12 mouse cellular contexts compared by ENCODE assay signal in genomic region chr13:112765654-112766053, GRCm38 (mm10).
"Had no signal": no experiment of that assay in that cellular context is flagged by ENCODE, and none has a peak within 500 bp of the region (broad histone marks: within the 10 kb centered on the region; RNA-seq: fewer than 3 reads in every experiment).

No protein-coding gene starts in this region.

- H3K4me2 ChIP-seq: kidney, embryonic 15.5 days; limb, embryonic 12.5 days; liver, embryonic 13.5 days; midbrain, embryonic 12.5 days had no signal

- H3K27ac ChIP-seq: layer of hippocampus, adult 2 months; limb, embryonic 12.5 days; liver, embryonic 13.5 days; macrophage; midbrain, embryonic 12.5 days had no signal

- DNase-seq: liver; liver, embryonic 13.5 days; liver, postnatal 0 days; lung, postnatal 14 days; right cerebral cortex, postnatal 25 days; thymus, postnatal 36 days had no signal

- H3K36me3 ChIP-seq: kidney, embryonic 15.5 days; limb, embryonic 12.5 days; liver, embryonic 13.5 days; midbrain, embryonic 12.5 days had no signal

- H3K9ac ChIP-seq: kidney, embryonic 15.5 days; limb, embryonic 12.5 days; liver, embryonic 13.5 days; liver, postnatal 0 days; midbrain, embryonic 12.5 days had no signal

- H3K4me3 ChIP-seq: kidney, embryonic 15.5 days; layer of hippocampus, adult 2 months; limb, embryonic 12.5 days; liver, embryonic 13.5 days; midbrain, embryonic 12.5 days had no signal

- ATAC-seq: liver, postnatal 0 days; midbrain, embryonic 16.5 days had no signal

- H3K27me3 ChIP-seq: kidney, embryonic 15.5 days; limb, embryonic 12.5 days; midbrain, embryonic 12.5 days had no signal
